Mouse (Mus musculus) heart, embryonic 13.5 days (tissue): ENCODE data around the gene Thbs2. TPM values are rescaled to one million over a fixed set of nuclear protein-coding genes. Genes with fewer than 3 reads are reported as not detected.

Experiments
- ATAC-seq: fragments of 200-750 bp; cut with Nextera tagmentation; 2 replicates; pipeline ENCODE4 v1.8.0; 2017; ENCODE audit warnings: moderate TSS enrichment; ENCODE audit not compliant: insufficient number of reproducible peaks, low FRiP score, low TSS enrichment; ENCODE audit errors: extremely low read depth
- H3K27ac ChIP-seq: fragments of 300-500 bp; sonication (generic); replicated peaks from 2 replicates; pipeline ENCODE4 v1.5.1; 2015; ENCODE audit warnings: moderate library complexity, mild to moderate bottlenecking, inconsistent platforms
- H3K27me3 ChIP-seq: fragments of 300-500 bp; sonication (generic); replicated peaks from 2 replicates; pipeline ENCODE4 v1.6.1; 2015; ENCODE audit warnings: mild to moderate bottlenecking, inconsistent platforms
- H3K36me3 ChIP-seq: fragments of 300-500 bp; sonication (generic); 2 replicates; pipeline ENCODE4 v1.6.1; 2015; ENCODE audit warnings: mild to moderate bottlenecking, inconsistent platforms
- H3K4me1 ChIP-seq: fragments of 300-500 bp; sonication (generic); 2 replicates; pipeline ENCODE4 v1.6.1; 2015; ENCODE audit warnings: inconsistent platforms
- H3K4me2 ChIP-seq: fragments of 300-500 bp; sonication (generic); 2 replicates; pipeline ENCODE4 v1.6.1; 2015; ENCODE audit warnings: inconsistent platforms, mild to moderate bottlenecking, moderate library complexity
- H3K4me3 ChIP-seq: fragments of 300-500 bp; sonication (generic); 2 replicates; pipeline ENCODE4 v1.5.1; 2015; ENCODE audit warnings: moderate library complexity, mild to moderate bottlenecking, inconsistent platforms
- H3K9ac ChIP-seq: fragments of 300-500 bp; sonication (generic); 2 replicates; pipeline ENCODE4 v1.6.1; 2015; ENCODE audit warnings: inconsistent platforms, mild to moderate bottlenecking, moderate library complexity
- H3K9me3 ChIP-seq: fragments of 300-500 bp; sonication (generic); 2 replicates; pipeline ENCODE4 v1.6.1; 2016; ENCODE audit warnings: inconsistent platforms
- WGBS: fragments of 180-500 bp; shearing (Covaris S2); methylation state at CpG from one replicate; pipeline ENCODE4 v1.1.7; 2015; ENCODE audit warnings: mixed read lengths; 5-methylcytosine and 5-hydroxymethylcytosine counted together
- polyA plus RNA-seq: library from polyadenylated mRNA; unstranded; fragments of >200 nt; fragmentation: Nextera tagmentation; extraction: Ambion mirVana; gene quantifications from 2 replicates; pipeline ENCODE4 v1.2.1, GENCODE M21; 2015

Gene Thbs2
- polyA plus RNA-seq, 1 experiment from 2014 or later, result 22.9 TPM

GRCm38 (mm10) chr17:14714782-14715181, 20.7 kb upstream of the Thbs2 start:
- H3K4me2 ChIP-seq, result no peak overlapping the region
- H3K27me3 ChIP-seq, result no peaks in the 10 kb centered on the region
- H3K9ac ChIP-seq, result no peak overlapping the region
- no peak overlapping the region for H3K27ac ChIP-seq
- H3K4me3 ChIP-seq, result no peak overlapping the region
- no peaks in the 10 kb centered on the region for H3K4me1 ChIP-seq
- no peaks in the 10 kb centered on the region for H3K9me3 ChIP-seq
- WGBS, result 57% methylated on average over 8 of the region's 8 CpGs
- H3K36me3 ChIP-seq, result no peaks in the 10 kb centered on the region
- no peak for ATAC-seq

- Histone ChIP-seq H3K27me3 (no peaks in the 10 kb centered on the region), H3K36me3 (no peaks in the 10 kb centered on the region), H3K4me2 (no peak overlapping the region), H3K4me1 (no peaks in the 10 kb centered on the region), H3K9ac (no peak overlapping the region), H3K9me3 (no peaks in the 10 kb centered on the region), H3K4me3 (no peak overlapping the region), H3K27ac (no peak overlapping the region)
- ATAC-seq, result no peak
- 77% methylated on average over 3 of the region's 3 CpGs for WGBS
Observed at GRCm38 (mm10) chr17:14714374-14714773, 20.3 kb upstream of the Thbs2 start.

- no peak for ATAC-seq
- H3K4me1 ChIP-seq, result no peaks in the 10 kb centered on the region
- no peaks in the 10 kb centered on the region for H3K36me3 ChIP-seq
- no peak overlapping the region for H3K9ac ChIP-seq
- no peaks in the 10 kb centered on the region for H3K9me3 ChIP-seq
- H3K27ac ChIP-seq, result no peak overlapping the region
- H3K27me3 ChIP-seq, result 0 out of 2 replicates have a peak, but pooled peaks cover 2% of the 10 kb centered on the region
- H3K4me2 ChIP-seq, result no peak overlapping the region
- WGBS, result 72% methylated on average over 3 of the region's 3 CpGs
- no peak overlapping the region for H3K4me3 ChIP-seq
Observed at GRCm38 (mm10) chr17:14711784-14712183, 17.7 kb upstream of the Thbs2 start.

GRCm38 (mm10) chr17:14711032-14711431, 17.0 kb upstream of the Thbs2 start:
- Histone ChIP-seq H3K4me2 (no peak overlapping the region), H3K27ac (no peak overlapping the region), H3K9me3 (no peaks in the 10 kb centered on the region), H3K4me1 (no peaks in the 10 kb centered on the region), H3K36me3 (no peaks in the 10 kb centered on the region), H3K9ac (no peak overlapping the region), H3K4me3 (no peak overlapping the region), H3K27me3 (0 out of 2 replicates have a peak, but pooled peaks cover 2% of the 10 kb centered on the region)
- 84% methylated on average over 3 of the region's 3 CpGs for whole genome bisulfite sequencing
- no peak for ATAC-seq

GRCm38 (mm10) chr17:14706066-14706465, 12.0 kb upstream of the Thbs2 start:
- no peak overlapping the region for H3K4me3 ChIP-seq
- ATAC-seq, result no peak
- H3K4me2 ChIP-seq, result no peak overlapping the region
- no peaks in the 10 kb centered on the region for H3K9me3 ChIP-seq
- WGBS, result 64% methylated on average over 4 of the region's 4 CpGs
- no peak overlapping the region for H3K27ac ChIP-seq
- 0 out of 2 replicates have a peak, but pooled peaks cover 2% of the 10 kb centered on the region for H3K27me3 ChIP-seq
- peaks cover 12% of the 10 kb centered on the region for H3K4me1 ChIP-seq
- no peak overlapping the region for H3K9ac ChIP-seq
- H3K36me3 ChIP-seq, result no peaks in the 10 kb centered on the region

- Histone ChIP-seq H3K36me3 (no peaks in the 10 kb centered on the region), H3K27ac (no peak overlapping the region), H3K9ac (no peak overlapping the region), H3K27me3 (0 out of 2 replicates have a peak, but pooled peaks cover 2% of the 10 kb centered on the region), H3K9me3 (no peaks in the 10 kb centered on the region), H3K4me1 (peaks cover 12% of the 10 kb centered on the region), H3K4me2 (no peak overlapping the region), H3K4me3 (no peak overlapping the region)
- no peak for ATAC-seq
- WGBS, result 72% methylated on average over 2 of the region's 2 CpGs
Observed at GRCm38 (mm10) chr17:14705466-14705865, 11.4 kb upstream of the Thbs2 start.

GRCm38 (mm10) chr17:14703771-14704170, 9.7 kb upstream of the Thbs2 start:
- Histone ChIP-seq H3K9ac (no peak overlapping the region), H3K9me3 (no peaks in the 10 kb centered on the region), H3K4me1 (peaks cover 12% of the 10 kb centered on the region), H3K4me2 (no peak overlapping the region), H3K4me3 (no peak overlapping the region), H3K27ac (no peak overlapping the region), H3K27me3 (0 out of 2 replicates have a peak, but pooled peaks cover 2% of the 10 kb centered on the region), H3K36me3 (no peaks in the 10 kb centered on the region)
- 58% methylated on average over 6 of the region's 6 CpGs for WGBS
- no peak for ATAC-seq

- ATAC-seq, result no peak
- H3K4me2 ChIP-seq, result no peak overlapping the region
- no peaks in the 10 kb centered on the region for H3K9me3 ChIP-seq
- no peak overlapping the region for H3K27ac ChIP-seq
- 50% methylated on average over 4 of the region's 4 CpGs for WGBS
- H3K36me3 ChIP-seq, result no peaks in the 10 kb centered on the region
- H3K27me3 ChIP-seq, result 0 out of 2 replicates have a peak, but pooled peaks cover 2% of the 10 kb centered on the region
- H3K9ac ChIP-seq, result no peak overlapping the region
- peaks cover 12% of the 10 kb centered on the region for H3K4me1 ChIP-seq
- no peak overlapping the region for H3K4me3 ChIP-seq
Observed at GRCm38 (mm10) chr17:14703268-14703667, 9.2 kb upstream of the Thbs2 start.

- Histone ChIP-seq H3K4me3 (no peak overlapping the region), H3K36me3 (no peaks in the 10 kb centered on the region), H3K9ac (no peak overlapping the region), H3K27me3 (0 out of 2 replicates have a peak, but pooled peaks cover 2% of the 10 kb centered on the region), H3K9me3 (no peaks in the 10 kb centered on the region), H3K4me2 (no peak overlapping the region), H3K4me1 (peaks cover 16% of the 10 kb centered on the region), H3K27ac (no peak overlapping the region)
- 48% methylated on average over 3 of the region's 3 CpGs for WGBS
- no peak for ATAC-seq
Observed at GRCm38 (mm10) chr17:14702701-14703100, 8.7 kb upstream of the Thbs2 start.

- H3K4me1 ChIP-seq, result peaks cover 24% of the 10 kb centered on the region
- no peak overlapping the region for H3K4me3 ChIP-seq
- no peaks in the 10 kb centered on the region for H3K9me3 ChIP-seq
- no peak overlapping the region for H3K4me2 ChIP-seq
- no peak for ATAC-seq
- no peaks in the 10 kb centered on the region for H3K36me3 ChIP-seq
- no peak overlapping the region for H3K27ac ChIP-seq
- H3K27me3 ChIP-seq, result no peaks in the 10 kb centered on the region
- 50% methylated on average over 2 of the region's 2 CpGs for WGBS
- H3K9ac ChIP-seq, result no peak overlapping the region
Observed at GRCm38 (mm10) chr17:14701891-14702290, 7.9 kb upstream of the Thbs2 start.

- Histone ChIP-seq H3K4me1 (peaks cover 32% of the 10 kb centered on the region), H3K36me3 (no peaks in the 10 kb centered on the region), H3K4me2 (no peak overlapping the region), H3K4me3 (no peak overlapping the region), H3K27ac (no peak overlapping the region), H3K27me3 (no peaks in the 10 kb centered on the region), H3K9me3 (no peaks in the 10 kb centered on the region), H3K9ac (no peak overlapping the region)
- 54% methylated on average over 5 of the region's 5 CpGs for WGBS
- ATAC-seq, result no peak
Observed at GRCm38 (mm10) chr17:14700204-14700603, 6.2 kb upstream of the Thbs2 start.

- Histone ChIP-seq H3K4me2 (no peak overlapping the region), H3K4me1 (peaks cover 37% of the 10 kb centered on the region), H3K27me3 (no peaks in the 10 kb centered on the region), H3K27ac (no peak overlapping the region), H3K36me3 (no peaks in the 10 kb centered on the region), H3K9ac (no peak overlapping the region), H3K4me3 (no peak overlapping the region), H3K9me3 (no peaks in the 10 kb centered on the region)
- no peak for ATAC-seq
- WGBS, result 48% methylated on average over 6 of the region's 6 CpGs
Observed at GRCm38 (mm10) chr17:14698188-14698587, 4.2 kb upstream of the Thbs2 start.
